Mouse (Mus musculus): ENCODE data around the gene N4bp2l2. TPM values are rescaled to one million over a fixed set of nuclear protein-coding genes. Genes with fewer than 3 reads are reported as not detected.

N4bp2l2 gene
- total RNA-seq, 2 experiments from 2014 or later: 80.9 to 87.5 TPM

- DNase-seq (ENCODE audit: low spot score in 2 of 2): no peak
Measured at GRCm38 (mm10) chr5:150566971-150567370, 99.0 kb downstream of the N4bp2l2 start.

GRCm38 (mm10) chr5:150566226-150566625, 99.8 kb downstream of the N4bp2l2 start:
- DNase-seq (ENCODE audit: low spot score in 2 of 2): peak; percentile 30 to 55

GRCm38 (mm10) chr5:150564426-150564825, 101.6 kb downstream of the N4bp2l2 start:
- DNase-seq (ENCODE audit: low spot score in 2 of 2): no peak

- DNase-seq (ENCODE audit: low spot score in 2 of 2): no peak
Measured at GRCm38 (mm10) chr5:150561783-150562182, 104.2 kb downstream of the N4bp2l2 start.

GRCm38 (mm10) chr5:150561376-150561775, 104.6 kb downstream of the N4bp2l2 start:
- no peak for DNase-seq (ENCODE audit: low spot score in 2 of 2)

- no peak for DNase-seq (ENCODE audit: low spot score in 2 of 2)
Measured at GRCm38 (mm10) chr5:150560851-150561250, 105.1 kb downstream of the N4bp2l2 start.

- DNase-seq (ENCODE audit: low spot score in 2 of 2): no peak
Measured at GRCm38 (mm10) chr5:150559519-150560103, 106.4 kb downstream of the N4bp2l2 start.

Other genes with a start within 250 kb of the N4bp2l2 start
- not detected for gene Zar1l, start 148.0 kb downstream of the N4bp2l2 start, total RNA-seq (2021)
- 1 to 10 TPM; 4.9 to 5.0 TPM for gene Brca2, start 143.6 kb downstream of the N4bp2l2 start, total RNA-seq (2021)
- 10 to 100 TPM; 54.6 to 55.6 TPM for gene N4bp2l1, start 69.0 kb downstream of the N4bp2l2 start, total RNA-seq (2021)
- 10 to 100 TPM; 76.8 to 78.8 TPM for gene Pds5b, start 7.6 kb upstream of the N4bp2l2 start, total RNA-seq (2021)

Measured in layer of hippocampus, adult 18-20 months (tissue).